Mouse (Mus musculus): ENCODE measurements at regions not wholly inside any gene's neighbourhood (a gene's known extent, or its start where the extent isn't known, plus 50 kb on each side); places are given as distances from the start of the nearest gene placed in this dataset.

DNA sequence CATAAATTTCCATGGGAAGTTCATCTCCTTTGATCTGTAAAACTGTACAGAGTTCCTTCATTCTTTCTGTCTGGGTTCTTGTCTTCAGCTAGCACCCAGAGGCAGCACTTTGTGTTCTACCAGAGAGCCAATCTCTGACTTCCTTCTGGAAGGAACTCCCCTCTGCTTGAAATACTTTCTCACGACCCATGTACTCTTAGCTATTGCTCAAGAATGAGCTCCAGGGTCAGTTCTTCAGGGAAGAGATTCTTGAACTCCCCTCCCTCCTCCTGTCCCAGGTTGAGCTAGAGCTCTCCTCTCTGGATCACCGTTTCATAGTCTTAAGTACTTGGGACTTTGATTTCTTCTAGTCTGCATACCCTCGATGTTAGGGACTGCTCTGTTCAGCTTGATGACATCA, 311.8 kb downstream of the Foxo1 start:
- no peak for DNase-seq

DNA sequence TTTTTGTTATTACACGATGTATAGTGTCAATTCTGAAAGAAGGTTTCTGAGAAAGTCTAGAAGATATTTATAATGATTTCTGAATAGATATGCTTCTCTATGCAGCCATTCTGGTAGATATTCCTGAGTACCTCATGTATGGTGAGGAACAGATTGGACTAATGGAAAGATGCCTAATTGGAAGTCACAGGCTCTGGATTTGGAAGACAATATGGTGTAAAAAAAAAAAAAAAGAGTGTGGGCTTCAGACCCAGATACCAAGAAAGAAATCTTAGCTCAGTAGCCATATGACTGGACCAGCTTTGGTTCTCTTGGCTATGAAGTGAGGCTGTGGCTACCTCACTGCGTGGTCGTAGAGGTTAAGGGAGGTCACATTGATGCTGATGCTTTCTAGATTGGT, 311.0 kb downstream of the Foxo1 start:
- no peak for DNase-seq

GRCm38 (mm10) chr3:52576703-52577244, 308.6 kb downstream of the Foxo1 start:
- peak; percentile 14 for DNase-seq

GRCm38 (mm10) chr3:52575237-52575798, 307.2 kb downstream of the Foxo1 start:
- DNase-seq: no peak

GRCm38 (mm10) chr3:52574341-52574740, 306.2 kb downstream of the Foxo1 start:
- DNase-seq: peak; percentile 11

DNA sequence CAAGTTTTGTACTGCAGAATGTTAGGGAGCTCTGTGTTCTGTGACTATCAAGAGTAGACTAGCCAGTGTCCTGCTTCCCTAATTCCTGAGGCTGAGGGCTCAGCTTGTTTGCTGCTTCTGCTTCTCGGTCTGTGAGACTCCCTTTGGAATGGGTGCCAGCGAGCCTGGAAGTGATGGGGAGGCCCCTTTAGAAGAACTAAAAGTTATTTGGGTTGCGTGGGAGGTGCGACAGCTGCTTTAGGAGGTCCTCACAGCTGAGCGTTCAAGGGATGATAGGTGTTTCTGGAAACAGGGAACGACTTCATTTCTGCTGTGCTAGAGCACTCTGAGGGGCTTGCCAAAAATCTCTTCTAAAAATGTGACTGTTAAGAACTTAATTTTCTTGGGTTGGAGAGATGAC, 305.7 kb downstream of the Foxo1 start:
- DNase-seq: no peak

DNA sequence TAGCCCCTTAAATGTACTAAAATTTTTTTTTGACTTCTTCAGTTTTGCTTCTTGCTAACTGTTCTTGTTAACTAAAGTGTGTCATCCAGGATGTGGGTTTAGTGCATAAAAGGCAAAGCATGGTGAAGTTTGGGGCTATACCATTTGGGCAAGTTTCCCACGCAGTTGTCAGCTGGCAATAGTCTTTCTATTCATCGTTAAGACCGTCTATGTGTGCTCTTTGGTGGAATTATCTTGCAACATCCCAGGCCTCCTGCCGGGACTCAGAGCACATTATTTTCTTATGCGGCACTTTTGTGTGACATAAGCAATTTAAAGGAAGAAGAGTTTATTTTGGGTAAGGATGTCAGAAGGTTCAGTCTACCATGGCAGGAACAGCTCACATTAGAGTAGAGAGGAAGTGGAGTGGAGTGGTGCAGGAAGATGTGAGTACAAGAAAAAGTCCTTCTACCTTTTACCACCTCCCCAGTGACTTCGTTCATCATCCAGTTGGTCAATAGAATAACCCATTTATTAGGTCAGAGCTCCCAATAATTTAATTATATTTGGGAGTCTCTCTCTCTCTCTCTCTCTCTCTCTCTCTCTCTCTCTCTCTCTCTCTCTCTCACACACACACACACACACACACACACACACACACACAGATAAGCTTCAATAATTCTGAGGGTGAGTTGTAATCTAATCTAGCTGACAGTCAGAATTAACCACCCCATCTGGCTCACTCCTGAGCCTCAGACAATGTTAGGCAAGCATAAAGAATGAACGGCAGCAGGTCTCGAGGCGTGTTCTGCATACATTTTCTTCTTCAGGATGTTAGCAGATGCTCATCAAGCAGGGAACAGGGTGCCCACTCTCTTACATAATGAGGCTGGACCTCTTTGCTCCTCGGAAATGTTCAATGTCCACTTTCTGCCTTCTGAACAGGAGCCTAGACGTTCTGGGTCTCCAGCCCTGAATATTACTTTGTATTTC, 304.7 kb downstream of the Foxo1 start:
- DNase-seq: no peak

DNA sequence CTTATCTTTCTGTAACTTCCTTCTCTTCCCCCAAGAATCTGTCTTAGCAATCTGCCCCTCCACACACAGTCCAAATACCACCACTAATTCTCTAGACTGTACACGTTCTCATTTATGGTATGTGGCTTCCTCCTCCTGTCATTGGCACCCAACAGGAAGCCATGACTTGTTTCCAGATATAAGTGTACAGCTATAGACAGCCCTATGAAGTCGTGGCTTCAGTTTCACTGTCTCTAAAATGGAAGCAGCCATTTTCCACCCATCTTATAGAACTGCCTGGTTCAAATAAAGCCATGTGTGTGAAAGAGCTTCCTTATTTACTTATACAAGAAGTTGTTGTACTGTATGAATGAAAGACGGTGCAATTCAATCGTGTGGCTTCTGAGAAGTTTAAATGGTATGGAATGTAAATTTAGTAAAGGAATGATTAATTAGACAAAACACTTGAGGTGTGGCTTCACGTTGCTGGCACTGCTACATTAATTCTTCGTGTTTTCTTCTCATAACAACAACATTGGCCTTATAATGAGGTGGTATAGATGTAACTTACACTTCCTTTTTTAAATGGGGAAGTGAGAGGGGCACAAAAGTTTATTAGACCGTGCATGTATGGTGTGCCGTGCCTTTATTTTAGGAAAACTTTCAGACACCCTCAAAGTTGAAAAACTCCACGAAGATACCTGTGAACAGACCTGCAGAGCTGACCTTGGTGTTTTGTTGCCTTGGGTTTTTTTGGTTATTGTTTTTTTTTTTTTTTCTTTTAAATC, 299.7 kb downstream of the Foxo1 start:
- DNase-seq: no peak

GRCm38 (mm10) chr3:52563595-52563994, 295.5 kb downstream of the Foxo1 start:
- DNase-seq: no peak

- no peak for DNase-seq
Measured at GRCm38 (mm10) chr3:52562816-52563215, 294.7 kb downstream of the Foxo1 start.

GRCm38 (mm10) chr3:52559481-52559880, 291.3 kb downstream of the Foxo1 start:
- DNase-seq: no peak

DNA sequence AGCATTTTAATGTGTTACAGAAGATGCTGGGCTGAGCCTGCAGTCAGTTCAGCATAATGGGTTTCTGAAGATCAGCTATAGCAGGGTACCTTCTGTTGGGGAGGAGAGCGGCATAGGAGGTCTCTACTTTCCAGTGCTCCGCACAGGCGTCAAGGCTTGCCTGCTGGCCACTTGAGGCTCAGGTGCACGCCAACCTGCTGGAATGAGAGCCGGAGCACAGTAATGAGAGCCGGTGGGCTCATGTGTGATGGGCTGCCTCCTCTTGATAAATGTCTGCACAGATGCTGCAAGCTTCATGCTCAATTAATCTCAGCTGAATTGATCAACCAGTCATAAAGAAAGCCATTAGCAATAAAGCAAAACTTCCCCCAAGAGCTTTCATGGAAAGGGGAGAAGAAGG, 290.6 kb downstream of the Foxo1 start:
- no peak for DNase-seq

GRCm38 (mm10) chr3:52557296-52557695, 289.2 kb downstream of the Foxo1 start:
- no peak for DNase-seq

- DNase-seq: peak; percentile 22
Measured at GRCm38 (mm10) chr3:52555038-52555437, 286.9 kb downstream of the Foxo1 start.

DNA sequence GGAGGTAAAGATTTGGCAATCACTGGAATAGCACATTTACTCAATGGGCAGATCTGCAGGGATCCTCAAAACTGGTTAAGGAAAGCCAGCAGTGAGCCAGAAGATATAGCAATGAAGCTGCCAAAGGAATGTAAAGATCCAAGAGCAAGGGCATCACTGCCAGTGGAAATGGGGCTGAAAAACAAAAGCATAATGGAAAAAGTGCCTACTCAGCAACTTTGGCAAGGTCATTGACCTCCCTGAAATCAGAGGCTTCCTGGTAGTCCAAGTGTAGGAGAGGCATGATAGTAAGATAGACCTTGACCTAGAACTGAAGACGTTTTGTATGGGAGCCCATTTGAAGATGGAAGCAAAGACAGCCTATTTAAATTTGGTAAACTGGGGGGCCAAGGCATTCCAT, 286.4 kb downstream of the Foxo1 start:
- DNase-seq: no peak

- DNase-seq: no peak
Measured at GRCm38 (mm10) chr3:52548201-52548893, 280.2 kb downstream of the Foxo1 start.

DNA sequence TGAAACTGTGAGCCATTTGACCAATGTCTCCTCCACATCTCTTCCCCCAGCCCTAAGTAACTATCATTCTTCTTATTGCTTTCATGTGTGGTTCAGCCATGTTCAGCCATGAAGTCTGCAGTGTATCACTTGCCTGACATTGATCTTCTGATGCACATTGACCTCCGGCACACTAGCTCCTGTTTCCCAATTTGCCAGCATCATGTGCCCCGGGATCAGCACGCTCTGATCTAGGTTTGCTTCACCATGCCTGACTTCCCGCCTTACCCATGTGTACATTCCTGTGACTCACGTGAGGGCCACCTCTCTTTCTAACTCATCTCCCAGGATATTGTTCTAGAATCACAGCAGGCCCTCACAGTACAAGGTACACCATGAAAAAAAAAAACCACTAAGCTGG, 277.9 kb downstream of the Foxo1 start:
- no peak for DNase-seq

DNA sequence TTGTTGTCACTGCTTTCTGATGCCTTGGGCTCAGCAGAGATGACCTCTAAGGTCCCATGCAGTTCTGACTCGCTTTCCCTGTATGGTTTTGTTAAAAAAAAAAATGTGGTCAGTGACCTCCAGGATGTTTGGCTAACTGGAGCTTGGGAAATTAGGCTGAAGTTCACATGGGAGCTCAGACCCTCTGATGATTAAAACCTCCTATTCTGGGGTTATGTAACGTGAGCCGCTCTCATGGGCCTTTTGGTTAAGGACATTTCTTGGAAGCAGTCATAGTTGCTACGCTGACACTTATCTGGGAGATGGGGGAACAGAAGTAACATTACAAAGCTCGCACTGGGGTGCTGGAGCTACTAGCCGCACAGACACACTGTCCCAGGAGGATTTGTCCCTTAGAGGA, 274.9 kb downstream of the Foxo1 start:
- DNase-seq: peak; percentile 33

GRCm38 (mm10) chr3:52540862-52541380, 272.8 kb downstream of the Foxo1 start:
- DNase-seq: no peak

DNA sequence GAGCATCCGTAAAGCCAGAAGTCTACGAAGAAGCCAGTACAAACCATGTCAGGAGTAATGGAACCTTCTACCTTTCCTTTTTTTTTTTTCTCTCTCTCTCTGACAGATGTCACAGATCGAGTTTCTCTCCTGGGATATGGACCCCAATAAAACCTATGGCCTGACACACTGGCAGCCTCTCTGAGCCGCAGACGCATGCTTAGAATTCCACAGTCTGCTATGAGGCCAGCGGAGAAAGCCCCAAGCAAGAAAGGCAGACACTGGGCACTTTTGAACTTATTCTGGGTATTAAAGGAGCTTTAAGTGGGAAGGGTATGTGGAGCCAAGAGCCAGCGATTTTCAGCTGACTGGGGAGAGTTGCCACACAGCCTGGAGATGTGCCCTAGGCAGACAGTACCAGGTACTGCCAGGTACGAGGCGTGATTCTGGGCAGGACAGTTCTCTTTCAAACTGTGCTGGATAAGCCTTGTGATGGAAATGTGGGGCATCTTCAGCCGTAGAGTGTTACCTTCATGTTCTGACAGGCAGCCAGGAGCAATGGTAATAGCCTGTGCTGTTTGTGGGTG, 271.8 kb downstream of the Foxo1 start:
- no peak for DNase-seq

DNA sequence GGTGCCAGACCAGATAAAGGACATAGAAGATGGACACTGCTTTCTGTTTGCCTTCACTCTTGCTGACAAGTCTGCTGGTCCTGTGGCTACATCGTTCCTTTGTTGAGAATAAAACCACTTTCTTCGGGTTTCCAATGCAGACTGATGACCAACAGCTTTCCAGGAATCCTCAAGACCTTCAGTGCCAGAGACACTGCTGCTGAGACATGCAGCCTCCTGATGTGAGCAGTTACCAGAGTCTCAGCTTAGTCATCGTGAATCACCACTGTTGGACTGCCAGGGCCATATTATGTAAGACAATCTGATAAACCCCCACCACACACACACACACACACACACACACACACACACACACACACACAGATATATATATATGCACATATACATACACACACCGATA, 270.2 kb downstream of the Foxo1 start:
- no peak for DNase-seq

GRCm38 (mm10) chr3:52537362-52537911, 269.3 kb downstream of the Foxo1 start:
- no peak for DNase-seq

All from kidney, adult 9 months (tissue).